Mouse (Mus musculus): ENCODE results near the gene Pmepa1. TPM values are rescaled to one million over a fixed set of nuclear protein-coding genes. Genes with fewer than 3 reads are reported as not detected.
A peak's percentile ranks its signal among the peaks of the same experiment; 100 is the strongest.

Pmepa1 gene
- total RNA-seq, 2 experiments from 2014 or later, result 45.8 to 49.9 TPM

GRCm38 (mm10) chr2:173256552-173256949 lies 19.8 kb downstream of the Pmepa1 start:
- DNase-seq (ENCODE audit: low spot score in 2 of 2), result no peak

- DNase-seq (ENCODE audit: low spot score in 2 of 2), result no peak
Observed at GRCm38 (mm10) chr2:173255810-173256551, 20.4 kb downstream of the Pmepa1 start.

- DNase-seq (ENCODE audit: low spot score in 2 of 2), result no peak
Observed at GRCm38 (mm10) chr2:173253761-173254662, 22.3 kb downstream of the Pmepa1 start.

- DNase-seq (ENCODE audit: low spot score in 2 of 2), result peak; percentile 58 to 65
Observed at GRCm38 (mm10) chr2:173251675-173252074, 24.7 kb downstream of the Pmepa1 start.

- DNase-seq (ENCODE audit: low spot score in 2 of 2), result no peak
Observed at GRCm38 (mm10) chr2:173251133-173251532, 25.2 kb downstream of the Pmepa1 start.

- no peak for DNase-seq (ENCODE audit: low spot score in 2 of 2)
Observed at GRCm38 (mm10) chr2:173250411-173250810, 25.9 kb downstream of the Pmepa1 start.

- peak in 1 of 2 experiments; percentile 33 for DNase-seq (ENCODE audit: low spot score in 2 of 2)
Observed at GRCm38 (mm10) chr2:173249965-173250364, 26.4 kb downstream of the Pmepa1 start.

- peak; percentile 33 to 53 for DNase-seq (ENCODE audit: low spot score in 2 of 2)
Observed at GRCm38 (mm10) chr2:173249386-173249785, 26.9 kb downstream of the Pmepa1 start.

- no peak for DNase-seq (ENCODE audit: low spot score in 2 of 2)
Observed at GRCm38 (mm10) chr2:173248822-173249221, 27.5 kb downstream of the Pmepa1 start.

GRCm38 (mm10) chr2:173247911-173248310 lies 28.4 kb downstream of the Pmepa1 start:
- DNase-seq (ENCODE audit: low spot score in 2 of 2), result no peak

GRCm38 (mm10) chr2:173247197-173247596 lies 29.1 kb downstream of the Pmepa1 start:
- DNase-seq (ENCODE audit: low spot score in 2 of 2), result no peak

- no peak for DNase-seq (ENCODE audit: low spot score in 2 of 2)
Observed at GRCm38 (mm10) chr2:173246688-173247087, 29.6 kb downstream of the Pmepa1 start.

- DNase-seq (ENCODE audit: low spot score in 2 of 2), result peak in 1 of 2 experiments; percentile 53
Observed at GRCm38 (mm10) chr2:173245258-173245657, 31.1 kb downstream of the Pmepa1 start.

- no peak for DNase-seq (ENCODE audit: low spot score in 2 of 2)
Observed at GRCm38 (mm10) chr2:173244108-173244507, 32.2 kb downstream of the Pmepa1 start.

- no peak for DNase-seq (ENCODE audit: low spot score in 2 of 2)
Observed at GRCm38 (mm10) chr2:173243616-173244015, 32.7 kb downstream of the Pmepa1 start.

- no peak for DNase-seq (ENCODE audit: low spot score in 2 of 2)
Observed at GRCm38 (mm10) chr2:173242874-173243273, 33.5 kb downstream of the Pmepa1 start.

- no peak for DNase-seq (ENCODE audit: low spot score in 2 of 2)
Observed at GRCm38 (mm10) chr2:173240738-173241137, 35.6 kb downstream of the Pmepa1 start.

GRCm38 (mm10) chr2:173238522-173238921 lies 37.8 kb downstream of the Pmepa1 start:
- DNase-seq (ENCODE audit: low spot score in 2 of 2), result no peak

- no peak for DNase-seq (ENCODE audit: low spot score in 2 of 2)
Observed at GRCm38 (mm10) chr2:173235435-173236332, 40.6 kb downstream of the Pmepa1 start.

- DNase-seq (ENCODE audit: low spot score in 2 of 2), result no peak
Observed at GRCm38 (mm10) chr2:173232766-173233099, 43.6 kb downstream of the Pmepa1 start.
